Mouse (Mus musculus) stomach, embryonic 16.5 days (tissue): ENCODE data around the gene Il9. TPM values are rescaled to one million over a fixed set of nuclear protein-coding genes. Genes with fewer than 3 reads are reported as not detected.

Experiments used
- ATAC-seq: fragments of 200-750 bp; cut with Nextera tagmentation; 2 replicates; pipeline ENCODE4 v1.8.0; 2017; ENCODE audit warnings: moderate number of reproducible peaks, moderate TSS enrichment; ENCODE audit not compliant: insufficient read depth, low FRiP score
- H3K27ac ChIP-seq: fragments of 300-500 bp; sonication (generic); 2 replicates; pipeline ENCODE4 v1.5.1; 2014; ENCODE audit warnings: low read length
- H3K27me3 ChIP-seq: fragments of 300-500 bp; sonication (generic); 2 replicates; pipeline ENCODE4 v1.6.1; 2014; ENCODE audit warnings: low read length, control low read depth, mixed read lengths; ENCODE audit not compliant: control insufficient read depth, insufficient read depth
- H3K36me3 ChIP-seq: fragments of 300-500 bp; sonication (generic); 2 replicates; pipeline ENCODE4 v1.6.1; 2014; ENCODE audit warnings: low read length; ENCODE audit not compliant: control insufficient read depth, insufficient read depth
- H3K4me1 ChIP-seq: fragments of 300-500 bp; sonication (generic); 2 replicates; pipeline ENCODE4 v1.6.1; 2014; ENCODE audit warnings: low read length, control low read depth, mixed read lengths; ENCODE audit not compliant: control insufficient read depth, insufficient read depth
- H3K4me2 ChIP-seq: fragments of 300-500 bp; sonication (generic); 2 replicates; pipeline ENCODE4 v1.6.1; 2014; ENCODE audit warnings: low read depth, low read length, mixed read lengths
- H3K4me3 ChIP-seq: fragments of 300-500 bp; sonication (generic); replicated peaks from 2 replicates; pipeline ENCODE4 v1.5.1; 2014; ENCODE audit warnings: mild to moderate bottlenecking, low read length
- H3K9ac ChIP-seq: fragments of 300-500 bp; sonication (generic); 2 replicates; pipeline ENCODE4 v1.6.1; 2014; ENCODE audit warnings: low read length
- H3K9me3 ChIP-seq: fragments of 300-500 bp; sonication (generic); replicated peaks from 2 replicates; pipeline ENCODE4 v1.6.1; 2016; ENCODE audit warnings: low read length, control low read depth; ENCODE audit not compliant: control insufficient read depth
- WGBS: fragments of 180-500 bp; shearing (Covaris S2); extraction: QIAGEN DNeasy Blood & Tissue Kit; methylation state at CpG from one replicate; pipeline ENCODE4 v1.1.7; 2014; 5-methylcytosine and 5-hydroxymethylcytosine counted together
- polyA plus RNA-seq: library from polyadenylated mRNA; unstranded; fragments of >200 nt; fragmentation: Nextera tagmentation; extraction: Ambion mirVana; gene quantifications from 2 replicates; pipeline ENCODE4 v1.2.1, GENCODE M21; 2015

Il9 gene
- not detected in 2 replicates for polyA plus RNA-seq

DNA sequence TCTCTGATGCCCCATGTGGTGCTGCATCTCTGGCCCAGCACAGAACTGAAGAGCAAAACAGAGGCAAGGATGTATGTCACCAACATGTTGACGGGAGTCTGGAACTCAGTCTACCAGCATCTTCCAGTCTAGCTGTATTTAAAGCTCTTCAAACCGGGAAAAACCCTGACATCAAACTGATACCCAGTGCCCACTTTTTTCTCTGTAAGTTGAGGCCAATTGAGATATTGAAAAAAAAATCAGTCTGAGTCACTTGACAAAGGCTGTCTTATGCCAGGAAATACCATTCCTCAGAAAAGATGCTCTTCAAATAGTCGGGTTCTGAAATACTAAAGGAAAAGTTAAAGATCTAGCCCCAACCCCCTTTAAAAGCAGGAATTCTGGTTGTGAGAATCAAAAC, at the start of gene Il9:
Gene Il9 (minus strand): TSS at position 101 of the 400 bp plus-strand sequence.
- Histone ChIP-seq H3K9me3 (no peaks in the 10 kb centered on the region), H3K27me3 (no peaks in the 10 kb centered on the region), H3K9ac (no peak within 1 kb of the TSS), H3K27ac (no peak within 1 kb of the TSS), H3K36me3 (no peaks in the 10 kb centered on the region), H3K4me2 (no peak within 1 kb of the TSS), H3K4me1 (no peaks in the 10 kb centered on the region), H3K4me3 (no peak within 1 kb of the TSS)
- 74% methylated on average over 3 of the region's 3 CpGs for WGBS
- no peak for ATAC-seq

DNA sequence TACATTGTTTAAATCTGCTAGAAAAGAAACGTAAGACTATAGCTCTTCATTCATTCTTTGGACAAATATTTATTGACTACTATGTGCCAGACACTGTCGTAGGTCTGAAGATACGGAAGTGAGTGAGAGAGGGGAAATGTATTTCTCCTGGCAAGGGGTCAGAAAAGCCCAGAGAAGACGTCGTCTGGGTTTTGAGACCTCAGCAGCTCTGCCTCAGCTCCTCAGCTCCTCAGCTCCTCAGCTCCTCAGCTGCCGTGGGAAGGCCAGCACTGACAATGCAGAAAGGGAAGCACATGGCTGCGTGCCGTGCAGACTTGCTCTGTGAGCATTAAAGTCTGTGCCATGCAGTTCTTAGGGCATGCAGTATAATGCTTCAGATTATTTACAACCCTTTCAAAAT, 47.6 kb upstream of the Il9 start:
- Histone ChIP-seq H3K9me3 (no peaks in the 10 kb centered on the region), H3K4me2 (no peak overlapping the region), H3K9ac (no peak overlapping the region), H3K4me3 (no peak overlapping the region), H3K4me1 (no peaks in the 10 kb centered on the region), H3K36me3 (no peaks in the 10 kb centered on the region), H3K27ac (no peak overlapping the region), H3K27me3 (no peaks in the 10 kb centered on the region)
- 44% methylated on average over 8 of the region's 8 CpGs for WGBS
- no peak for ATAC-seq

DNA sequence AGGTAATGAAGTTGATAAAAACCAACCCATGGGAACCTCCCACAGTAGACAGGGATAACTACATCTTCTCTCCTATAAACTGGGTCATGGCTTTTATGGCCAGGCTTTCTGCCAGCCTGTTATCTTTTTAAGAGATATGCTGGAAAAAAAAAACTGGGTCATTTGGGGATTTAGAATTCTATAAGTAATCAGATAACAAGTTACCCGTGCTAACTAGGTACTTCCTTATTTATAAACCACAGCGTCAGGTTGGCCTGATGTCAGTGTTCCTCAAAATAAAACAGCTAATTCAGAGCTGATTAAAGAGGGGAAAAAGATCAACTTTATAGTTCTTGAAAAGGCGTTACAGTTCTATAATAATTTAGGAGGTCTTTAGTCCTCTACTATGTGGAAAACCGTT, 47.0 kb upstream of the Il9 start:
- Histone ChIP-seq H3K9me3 (no peaks in the 10 kb centered on the region), H3K4me3 (no peak overlapping the region), H3K36me3 (no peaks in the 10 kb centered on the region), H3K4me2 (no peak overlapping the region), H3K27ac (no peak overlapping the region), H3K27me3 (no peaks in the 10 kb centered on the region), H3K4me1 (no peaks in the 10 kb centered on the region), H3K9ac (no peak overlapping the region)
- 69% methylated on average over 4 of the region's 4 CpGs for WGBS
- no peak for ATAC-seq

DNA sequence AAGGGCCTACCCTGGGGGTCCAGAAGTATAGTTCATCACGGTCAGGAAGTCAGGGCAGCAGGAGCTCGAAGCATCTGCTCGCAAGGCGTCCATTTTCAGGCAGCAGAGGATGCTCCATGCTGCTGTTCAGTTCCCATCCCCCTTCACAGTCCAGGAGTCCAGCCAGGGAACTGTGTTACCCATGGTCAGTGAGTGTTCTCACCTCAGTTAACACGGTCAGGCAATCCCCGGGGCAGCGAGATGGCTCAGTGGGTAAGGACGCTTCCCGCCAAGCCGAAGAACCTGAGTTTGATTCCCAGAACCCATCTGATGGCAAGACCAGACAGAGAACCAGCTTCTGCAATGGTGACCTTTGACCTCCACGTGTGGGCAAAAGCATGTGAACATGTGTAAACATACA, 46.2 kb upstream of the Il9 start:
- Histone ChIP-seq H3K4me3 (no peak overlapping the region), H3K27ac (no peak overlapping the region), H3K4me2 (no peak overlapping the region), H3K9ac (no peak overlapping the region), H3K9me3 (no peaks in the 10 kb centered on the region), H3K27me3 (no peaks in the 10 kb centered on the region), H3K4me1 (no peaks in the 10 kb centered on the region), H3K36me3 (no peaks in the 10 kb centered on the region)
- WGBS, result 86% methylated on average over 11 of the region's 11 CpGs
- ATAC-seq, result no peak

DNA sequence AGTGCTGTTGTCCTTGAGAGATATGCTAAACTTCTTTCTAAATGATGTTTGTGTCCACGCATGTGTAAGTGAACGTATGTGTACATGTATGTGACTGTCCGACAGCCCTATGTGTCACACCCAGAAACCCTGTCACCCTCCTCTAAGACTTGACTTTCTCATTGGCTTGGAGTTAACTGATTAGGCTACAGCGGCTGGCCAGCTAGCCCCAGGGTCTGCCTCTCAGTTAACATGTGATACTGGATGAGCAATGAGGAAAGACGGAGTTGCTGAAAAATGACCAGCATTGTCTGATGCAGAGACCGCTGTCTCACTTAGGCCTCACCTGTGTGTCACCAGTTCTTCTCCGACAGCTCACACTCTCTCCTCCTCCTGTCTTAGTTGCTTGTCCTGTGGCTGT, 45.8 kb upstream of the Il9 start:
- no peak for ATAC-seq
- no peak overlapping the region for H3K27ac ChIP-seq
- H3K4me2 ChIP-seq, result no peak overlapping the region
- H3K4me1 ChIP-seq, result peaks cover under 1% of the 10 kb centered on the region; the same call in 1 of the 2 replicates
- no peak overlapping the region for H3K9ac ChIP-seq
- whole genome bisulfite sequencing, result 92% methylated on average over 7 of the region's 7 CpGs
- H3K36me3 ChIP-seq, result no peaks in the 10 kb centered on the region
- no peaks in the 10 kb centered on the region for H3K27me3 ChIP-seq
- no peaks in the 10 kb centered on the region for H3K9me3 ChIP-seq
- H3K4me3 ChIP-seq, result no peak overlapping the region

DNA sequence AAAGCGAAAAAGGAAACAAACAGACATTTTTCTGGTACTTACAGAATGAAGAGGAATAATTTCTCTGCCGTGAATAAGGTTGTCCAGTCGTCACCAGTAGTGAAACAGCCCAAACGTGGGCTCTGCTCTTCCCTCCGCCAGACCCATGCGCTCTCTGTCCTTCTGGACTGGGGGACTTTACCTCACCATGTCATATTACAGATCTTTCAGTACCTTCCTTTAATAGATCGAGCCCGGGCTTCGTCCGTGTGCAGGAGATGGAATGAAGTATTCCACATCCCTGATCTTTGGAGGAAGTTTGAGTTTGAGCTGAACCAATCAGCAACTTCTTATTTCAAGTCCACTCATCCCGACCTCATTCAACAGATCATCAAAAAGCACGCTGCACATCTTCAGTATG, 44.8 kb upstream of the Il9 start:
- Histone ChIP-seq H3K4me3 (no peak overlapping the region), H3K4me1 (peaks cover 5% of the 10 kb centered on the region; the same call in 1 of the 2 replicates), H3K4me2 (no peak overlapping the region), H3K27ac (no peak overlapping the region), H3K9me3 (no peaks in the 10 kb centered on the region), H3K36me3 (no peaks in the 10 kb centered on the region), H3K9ac (no peak overlapping the region), H3K27me3 (no peaks in the 10 kb centered on the region)
- ATAC-seq, result no peak
- WGBS, result 67% methylated on average over 12 of the region's 12 CpGs

DNA sequence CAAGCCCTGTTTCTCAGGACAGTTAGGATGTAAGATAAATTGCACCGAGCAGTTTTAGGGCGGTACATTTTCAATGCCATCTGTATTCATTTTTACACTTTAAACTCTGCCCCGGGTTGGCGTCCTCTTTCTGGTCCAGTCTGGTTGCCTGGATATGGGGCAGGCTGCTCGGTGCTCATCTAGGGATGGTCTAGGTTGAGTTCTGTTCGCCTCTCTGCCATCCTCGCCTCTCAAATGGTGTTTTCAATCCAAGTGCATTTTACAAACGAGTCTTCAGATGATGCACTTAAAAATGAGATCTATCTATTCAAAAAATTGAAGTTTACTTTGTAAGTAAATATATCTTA, 40.7 kb upstream of the Il9 start:
- H3K27me3 ChIP-seq, result no peaks in the 10 kb centered on the region
- peak overlapping the region; percentile 78 for H3K9ac ChIP-seq
- no peak overlapping the region; the same call in 1 of the 2 replicates for H3K27ac ChIP-seq
- no peaks in the 10 kb centered on the region for H3K9me3 ChIP-seq
- peak overlapping the region; percentile 97 for H3K4me2 ChIP-seq
- H3K4me1 ChIP-seq, result peaks cover 5% of the 10 kb centered on the region; the same call in 1 of the 2 replicates
- ATAC-seq, result no peak
- peak overlapping the region; percentile 73 for H3K4me3 ChIP-seq
- WGBS, result 3% methylated on average over 8 of the region's 8 CpGs
- no peaks in the 10 kb centered on the region for H3K36me3 ChIP-seq

DNA sequence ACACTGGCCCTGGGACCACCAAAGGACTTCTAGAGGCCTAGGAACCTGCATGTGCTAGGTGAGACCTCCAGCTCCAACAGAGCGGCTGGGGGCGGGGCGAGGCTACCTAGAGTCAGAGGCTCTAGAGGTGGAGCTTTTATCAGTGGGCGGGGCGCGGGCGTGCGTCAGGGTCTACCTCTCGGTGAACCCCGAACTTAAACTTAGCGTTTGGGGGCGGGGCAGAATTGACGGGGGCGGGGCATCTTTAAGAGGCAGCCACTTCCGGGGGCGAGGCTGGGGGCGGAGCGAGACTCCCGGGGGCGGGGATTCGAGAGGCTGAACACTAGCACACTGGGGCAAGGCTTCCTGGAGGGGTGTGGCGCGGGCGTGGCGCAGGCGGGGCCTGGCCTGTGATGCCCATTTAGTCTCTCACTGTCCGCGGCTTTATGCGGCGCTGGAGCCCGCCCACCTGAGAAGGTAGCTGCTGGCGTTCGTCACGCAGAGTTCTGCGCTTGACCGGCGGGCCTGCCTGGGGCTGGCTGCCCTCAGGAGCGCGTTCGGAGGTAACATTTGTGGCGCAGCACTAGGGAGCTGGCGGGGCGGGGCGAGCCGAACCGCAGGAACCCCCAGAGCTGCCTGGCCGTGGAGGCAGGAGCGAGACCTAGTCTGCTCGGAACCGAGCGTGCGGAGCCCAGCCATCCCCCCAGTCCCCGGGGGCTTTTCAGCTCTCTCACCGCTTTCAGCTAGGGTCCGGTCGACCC, 40.2 kb upstream of the Il9 start, which contains the start of gene Fbxl21:
Gene Fbxl21 (plus strand): TSS at position 392 of the 740 bp plus-strand sequence.
- Histone ChIP-seq H3K27me3 (no peaks in the 10 kb centered on the region), H3K9ac (peak within 1 kb of the TSS; percentile 78), H3K9me3 (no peaks in the 10 kb centered on the region), H3K36me3 (no peaks in the 10 kb centered on the region), H3K4me2 (peak within 1 kb of the TSS; percentile 97), H3K4me1 (peaks cover 5% of the 10 kb centered on the region; the same call in 1 of the 2 replicates), H3K4me3 (peak within 1 kb of the TSS; percentile 73), H3K27ac (no peak within 1 kb of the TSS; the same call in 1 of the 2 replicates)
- ATAC-seq, result peak; percentile 99
- under 1% methylated on average over 56 of the region's 56 CpGs for WGBS

DNA sequence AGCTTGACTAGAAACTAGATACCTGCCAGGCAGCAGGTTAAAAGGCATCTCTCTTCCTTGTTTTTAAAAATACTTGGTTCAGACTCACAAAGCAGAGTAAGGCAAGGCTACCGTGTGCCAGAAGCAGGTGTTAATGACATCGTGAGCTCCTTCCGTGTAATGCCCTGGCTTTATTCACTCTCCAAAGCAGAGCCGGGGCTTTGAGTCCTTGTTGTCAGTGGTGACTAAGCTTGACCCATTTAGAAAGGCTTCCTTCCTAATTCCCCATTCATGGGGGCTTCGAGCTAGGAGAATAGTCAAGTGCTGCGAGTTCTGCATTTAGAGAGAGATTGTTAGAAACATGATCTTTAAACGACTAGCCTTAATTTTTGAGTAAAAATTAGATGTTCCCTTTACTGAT, 34.8 kb upstream of the Il9 start:
- Histone ChIP-seq H3K9ac (no peak overlapping the region), H3K4me2 (no peak overlapping the region), H3K36me3 (no peaks in the 10 kb centered on the region), H3K27me3 (no peaks in the 10 kb centered on the region), H3K27ac (no peak overlapping the region), H3K4me3 (no peak overlapping the region), H3K4me1 (no peaks in the 10 kb centered on the region), H3K9me3 (no peaks in the 10 kb centered on the region)
- 51% methylated on average over 7 of the region's 7 CpGs for WGBS
- no peak for ATAC-seq
